Mouse (Mus musculus) erythroblast, embryonic 14.5 days (primary cell): Measurements from ENCODE around the gene Nfatc3. TPM values are rescaled to one million over a fixed set of nuclear protein-coding genes. Genes with fewer than 3 reads are reported as not detected.

Experiments used
- H3K27me3 ChIP-seq: 2 replicates; pipeline ENCODE4 v1.6.1; 2012; ENCODE audit warnings: inconsistent platforms; ENCODE audit not compliant: control insufficient read depth
- H3K36me3 ChIP-seq: 2 replicates; pipeline ENCODE4 v1.6.1; 2012; ENCODE audit warnings: mild to moderate bottlenecking, inconsistent platforms; ENCODE audit not compliant: control insufficient read depth
- H3K4me1 ChIP-seq: 2 replicates; pipeline ENCODE4 v1.6.1; 2012; ENCODE audit warnings: inconsistent platforms; ENCODE audit not compliant: control insufficient read depth
- H3K4me3 ChIP-seq: replicated peaks from 2 replicates; pipeline ENCODE3; 2012; ENCODE audit warnings: moderate library complexity, mild to moderate bottlenecking, inconsistent platforms
- H3K9me3 ChIP-seq: 2 replicates; pipeline ENCODE4 v1.6.1; 2012; ENCODE audit warnings: low read length, inconsistent platforms, mixed read lengths; ENCODE audit not compliant: control insufficient read depth
- GATA1 ChIP-seq: IDR thresholded peaks from 2 replicates; pipeline ENCODE4 v1.6.1; 2012; ENCODE audit warnings: low read length, inconsistent platforms, mixed read lengths
- TAL1 ChIP-seq: IDR thresholded peaks from 3 replicates; pipeline ENCODE4 v1.6.1; 2012; ENCODE audit warnings: low read length, inconsistent platforms, mixed read lengths
- polyA plus RNA-seq: library from polyadenylated mRNA; stranded (reverse); fragments of >175 nt; gene quantifications from 2 replicates; pipeline ENCODE4 v1.2.3, GENCODE M21; 2012

Gene Nfatc3
- polyA plus RNA-seq, 1 experiment = 0.54 TPM

- TF ChIP-seq GATA1 = no peak
- no peak for TF ChIP-seq TAL1
Observed at GRCm38 (mm10) chr8:106072113-106072512, 13.5 kb downstream of the Nfatc3 start.

GRCm38 (mm10) chr8:106074236-106074635 lies 15.6 kb downstream of the Nfatc3 start:
- TF ChIP-seq TAL1 (no peak), GATA1 (no peak)
- peaks cover 22% of the 10 kb centered on the region for H3K36me3 ChIP-seq
- no peaks in the 10 kb centered on the region for H3K27me3 ChIP-seq
- no peak overlapping the region for H3K4me3 ChIP-seq
- H3K9me3 ChIP-seq = peaks cover 4% of the 10 kb centered on the region
- H3K4me1 ChIP-seq = peaks cover 14% of the 10 kb centered on the region

More at GRCm38 (mm10) chr8:106072113-106072512, 13.5 kb downstream of the Nfatc3 start:
- H3K4me1 ChIP-seq = peaks cover 11% of the 10 kb centered on the region
- no peaks in the 10 kb centered on the region for H3K27me3 ChIP-seq
- no peak overlapping the region for H3K4me3 ChIP-seq
- peaks cover under 1% of the 10 kb centered on the region for H3K9me3 ChIP-seq
- H3K36me3 ChIP-seq = peaks cover 13% of the 10 kb centered on the region

DNA sequence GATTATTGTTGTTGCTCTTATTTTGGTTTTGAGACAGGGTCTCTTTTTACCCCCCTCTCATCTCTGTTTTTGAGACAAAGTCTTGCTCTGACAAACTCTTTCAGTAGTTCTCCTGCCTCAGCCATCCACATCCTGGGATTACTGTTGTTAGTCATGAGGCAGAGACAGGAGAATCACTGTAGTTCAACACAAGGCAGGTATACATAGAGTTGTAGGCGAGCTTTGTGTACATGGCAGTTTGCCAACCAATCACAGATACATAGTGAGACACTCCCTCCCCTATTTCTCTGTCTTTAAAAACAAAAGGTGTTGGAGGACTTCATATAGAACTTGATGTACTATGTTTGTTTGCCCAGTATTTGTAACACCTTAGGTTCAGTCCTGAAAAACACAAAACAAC lies 16.0 kb downstream of the Nfatc3 start:
- no peak for TF ChIP-seq GATA1
- TF ChIP-seq TAL1 = no peak

GRCm38 (mm10) chr8:106075161-106075862 lies 16.7 kb downstream of the Nfatc3 start:
- Histone ChIP-seq H3K36me3 (peaks cover 28% of the 10 kb centered on the region), H3K4me3 (no peak overlapping the region), H3K4me1 (peaks cover 14% of the 10 kb centered on the region), H3K9me3 (peaks cover 4% of the 10 kb centered on the region), H3K27me3 (no peaks in the 10 kb centered on the region)
- no peak for TF ChIP-seq TAL1
- no peak for TF ChIP-seq GATA1

More for the DNA sequence above, 16.0 kb downstream of the Nfatc3 start:
- peaks cover 4% of the 10 kb centered on the region for H3K9me3 ChIP-seq
- H3K36me3 ChIP-seq = peaks cover 26% of the 10 kb centered on the region
- H3K27me3 ChIP-seq = no peaks in the 10 kb centered on the region
- no peak overlapping the region for H3K4me3 ChIP-seq
- peaks cover 14% of the 10 kb centered on the region for H3K4me1 ChIP-seq

DNA sequence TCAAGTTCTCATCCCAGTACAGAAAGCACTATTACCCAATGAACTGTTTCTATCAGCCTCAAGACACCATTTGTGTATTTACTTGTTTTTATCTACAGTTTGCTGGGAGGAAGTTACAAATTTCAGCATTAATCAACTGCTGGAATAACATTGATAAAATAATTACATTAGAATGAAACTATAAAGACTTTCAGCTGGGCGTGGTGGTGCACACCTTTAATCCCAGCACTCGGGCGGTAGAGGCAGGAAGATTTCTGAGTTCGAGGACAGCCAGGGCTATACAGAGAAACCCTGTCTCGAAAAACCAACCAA lies 17.2 kb downstream of the Nfatc3 start:
- peaks cover 4% of the 10 kb centered on the region for H3K9me3 ChIP-seq
- H3K4me1 ChIP-seq = peaks cover 14% of the 10 kb centered on the region
- TF ChIP-seq TAL1 (no peak), GATA1 (no peak)
- H3K27me3 ChIP-seq = no peaks in the 10 kb centered on the region
- H3K36me3 ChIP-seq = peaks cover 33% of the 10 kb centered on the region
- no peak overlapping the region for H3K4me3 ChIP-seq

DNA sequence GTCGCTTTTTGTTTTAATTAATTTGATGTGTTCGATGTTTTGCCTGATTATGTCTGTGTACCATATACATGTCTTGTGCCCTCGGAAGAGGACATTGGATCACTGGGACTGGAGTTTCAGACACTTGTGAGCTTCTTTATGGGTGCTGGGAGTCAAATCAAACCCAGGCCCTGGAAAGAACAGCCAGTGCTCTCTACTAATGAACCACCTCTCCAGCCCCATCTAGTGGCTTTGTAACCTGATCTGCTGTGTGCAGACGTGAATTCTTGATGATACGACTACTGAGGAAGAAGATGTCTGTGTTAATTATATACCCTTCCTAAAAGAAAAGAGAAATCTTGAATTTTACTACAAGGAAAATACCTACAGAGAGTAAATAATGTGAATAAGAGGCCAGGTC lies 18.0 kb downstream of the Nfatc3 start:
- H3K4me1 ChIP-seq = peaks cover 14% of the 10 kb centered on the region
- H3K27me3 ChIP-seq = no peaks in the 10 kb centered on the region
- TF ChIP-seq GATA1 = no peak
- no peak for TF ChIP-seq TAL1
- H3K9me3 ChIP-seq = peaks cover 4% of the 10 kb centered on the region
- peaks cover 39% of the 10 kb centered on the region for H3K36me3 ChIP-seq
- no peak overlapping the region for H3K4me3 ChIP-seq

DNA sequence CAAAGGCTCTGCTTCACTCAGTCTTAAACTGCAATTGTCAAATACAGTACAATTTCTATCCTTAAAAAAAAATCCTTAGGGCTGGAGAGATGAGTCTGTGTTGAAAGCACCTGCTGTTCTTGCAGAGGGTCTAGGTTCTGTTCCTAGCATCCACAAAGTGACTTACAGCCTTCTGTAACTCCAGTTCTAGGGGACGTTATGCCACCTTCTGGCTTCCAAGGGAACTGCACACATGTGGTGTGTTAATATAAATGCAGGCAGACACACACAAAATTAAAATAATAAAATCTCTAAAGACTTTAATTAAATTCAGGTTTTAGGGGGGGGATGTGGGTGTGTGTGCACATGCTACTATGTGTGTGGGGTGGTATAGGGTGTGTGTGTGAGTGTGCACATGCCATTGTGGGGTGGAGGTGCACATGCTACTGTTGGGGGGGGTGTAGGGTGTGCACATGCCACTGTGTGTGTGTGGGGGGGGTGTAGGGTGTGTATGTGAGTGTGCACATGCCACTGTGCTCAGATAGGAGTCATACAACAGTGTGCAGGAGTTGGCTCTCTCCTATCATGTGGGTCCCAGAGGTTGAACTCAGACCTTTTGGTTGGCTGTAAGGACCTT lies 18.9 kb downstream of the Nfatc3 start:
- H3K27me3 ChIP-seq = no peaks in the 10 kb centered on the region
- TF ChIP-seq GATA1 (no peak), TAL1 (no peak)
- H3K4me3 ChIP-seq = no peak overlapping the region
- peaks cover 4% of the 10 kb centered on the region for H3K9me3 ChIP-seq
- H3K36me3 ChIP-seq = peaks cover 44% of the 10 kb centered on the region
- H3K4me1 ChIP-seq = peaks cover 14% of the 10 kb centered on the region

- TF ChIP-seq TAL1 (no peak), GATA1 (no peak)
- Histone ChIP-seq H3K9me3 (no peaks in the 10 kb centered on the region), H3K27me3 (no peaks in the 10 kb centered on the region), H3K4me3 (no peak overlapping the region), H3K4me1 (no peaks in the 10 kb centered on the region), H3K36me3 (peaks cover 74% of the 10 kb centered on the region)
Observed at GRCm38 (mm10) chr8:106102321-106102720, 43.7 kb downstream of the Nfatc3 start.

DNA sequence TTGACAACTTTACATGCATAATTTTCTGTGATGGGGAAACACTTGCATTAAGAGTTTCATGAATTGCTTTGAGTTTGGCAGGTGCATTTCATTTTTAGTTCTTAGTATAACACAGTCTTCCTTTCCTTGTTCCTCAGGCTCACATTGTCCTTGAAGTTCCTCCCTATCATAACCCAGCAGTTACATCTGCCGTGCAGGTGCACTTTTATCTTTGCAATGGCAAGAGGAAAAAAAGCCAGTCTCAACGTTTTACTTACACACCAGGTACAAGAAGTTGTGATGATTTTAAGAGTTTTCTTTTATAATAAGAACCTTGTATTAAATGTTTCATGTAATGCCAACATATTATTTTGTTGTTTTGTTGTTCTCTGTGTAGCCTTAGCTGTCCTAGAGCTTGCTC lies 45.2 kb downstream of the Nfatc3 start:
- Histone ChIP-seq H3K4me3 (no peak overlapping the region), H3K27me3 (no peaks in the 10 kb centered on the region), H3K4me1 (no peaks in the 10 kb centered on the region), H3K36me3 (peaks cover 84% of the 10 kb centered on the region), H3K9me3 (no peaks in the 10 kb centered on the region)
- no peak for TF ChIP-seq GATA1
- TF ChIP-seq TAL1 = no peak
